Mouse (Mus musculus) Muller cell, postnatal 12 days (primary cell): ENCODE measurements around the gene Calu.

Experiments
- DNase-seq: peaks from one replicate; pipeline ENCODE4 v3.0.0-alpha.2; 2015; ENCODE audit errors: inconsistent ontology term

The Calu gene

GRCm38 (mm10) chr6:29420596-29420995, 72.7 kb downstream of the Calu start:
- DNase-seq: no peak

- DNase-seq: no peak
Observed at GRCm38 (mm10) chr6:29425118-29425517, 77.2 kb downstream of the Calu start.

GRCm38 (mm10) chr6:29426331-29426730, 78.5 kb downstream of the Calu start:
- no peak for DNase-seq
